ENCODE assay signal across 8 mouse cellular contexts in genomic region chr14:20793758-20794531, GRCm38 (mm10). TPM values are rescaled to one million over a fixed set of nuclear protein-coding genes. Genes with fewer than 3 reads are reported as not detected.
DNase-seq lines count a peak whose midpoint lies in the region; ATAC-seq and TF ChIP-seq lines count a peak whose summit lies in the region.

Camk2g (minus strand) TSS chr14:20794088.

- H3K4me3 ChIP-seq in hindbrain, embryonic 13.5 days = peak within 1 kb of the TSS; percentile 84
- peak within 1 kb of the TSS; percentile 98 for H3K4me3 ChIP-seq in megakaryocyte, embryonic 14.5 days (replicated peaks)

- WGBS in hindbrain, embryonic 13.5 days = under 1% methylated on average over 50 of the region's 76 CpGs

- H3K9ac ChIP-seq in hindbrain, embryonic 13.5 days = peak within 1 kb of the TSS; percentile 88

- no peaks in the 10 kb centered on the region for H3K27me3 ChIP-seq in Patski
- H3K27me3 ChIP-seq in hindbrain, embryonic 13.5 days = no peaks in the 10 kb centered on the region
- no peaks in the 10 kb centered on the region for H3K27me3 ChIP-seq in megakaryocyte, embryonic 14.5 days (replicated peaks)

- ATAC-seq in Patski = peak; percentile 84
- peak; percentile 90 for ATAC-seq in hindbrain, embryonic 13.5 days (ENCODE audit: low FRiP score)

- CTCF ChIA-PET in Patski (lab: Charles Lee) = interaction anchor here (0.9 to 2.2 kb wide), 5 partner anchors 16 to 96 kb away, joined by 3 to 8 read pairs (median 5); no protein-coding TSS in a partner anchor

- H3K27ac ChIP-seq in hindbrain, embryonic 13.5 days = peak within 1 kb of the TSS; percentile 87

- H3K4me1 ChIP-seq in hindbrain, embryonic 13.5 days (replicated peaks) = peaks cover 61% of the 10 kb centered on the region
- peaks cover 78% of the 10 kb centered on the region for H3K4me1 ChIP-seq in megakaryocyte, embryonic 14.5 days

- peaks cover 25% of the 10 kb centered on the region for H3K36me3 ChIP-seq in hindbrain, embryonic 13.5 days
- H3K36me3 ChIP-seq in megakaryocyte, embryonic 14.5 days (replicated peaks; ENCODE audit: low read length) = peaks cover 37% of the 10 kb centered on the region

- H3K9me3 ChIP-seq in hindbrain, embryonic 13.5 days = no peaks in the 10 kb centered on the region
- H3K9me3 ChIP-seq in megakaryocyte, embryonic 14.5 days = no peaks in the 10 kb centered on the region

- H3K4me2 ChIP-seq in hindbrain, embryonic 13.5 days = peak within 1 kb of the TSS; percentile 74

- POLR2A ChIA-PET in Patski (lab: Charles Lee) = interaction anchor here (1.2 to 2.0 kb wide), 3 partner anchors 9 to 86 kb away, joined by 3 to 7 read pairs (median 5); partner anchors contain the start of gene Zswim8

- DNase-seq in Patski (ENCODE audit: low read depth, low spot score) = no peak
- DNase-seq in cerebellum, adult 9-10 months = peak; percentile 79
- peak in 1 of 2 experiments; percentile 66 for DNase-seq in frontal cortex, adult 2 months (ENCODE audit: extremely low spot score in 1 of 2, low spot score in 1 of 2)
- DNase-seq in left cerebral cortex, adult 8-10 months (ENCODE audit: low spot score in 2 of 2) = peak; percentile 52 to 69
- peak; percentile 50 to 68 for DNase-seq in right cerebral cortex, adult 2 months (ENCODE audit: low spot score in 2 of 2)
- peak; percentile 87 for DNase-seq in urinary bladder, postnatal 14 days (ENCODE audit: low spot score)

- TF ChIP-seq CTCF in Patski (IDR thresholded peaks at IDR 0.05) = no peak

- in situ Hi-C loops in Patski (cut with MboI; ENCODE audit: low pct_unique_long_range_greater_than_20kb) = no loop called here

RNA-seq across cellular contexts. Expression of gene Camk2g, which starts in this region (rescaled TPM):
- polyA plus RNA-seq in Patski (2021) = 51.7 TPM
- 201 and 208 TPM in 2 replicates for polyA plus RNA-seq in frontal cortex, adult 2 months (2012; rRNA removed)
- polyA plus RNA-seq in hindbrain, embryonic 13.5 days (2015; fragmentation: Nextera tagmentation; extraction: Ambion mirVana) = 116 and 131 TPM in 2 replicates
- 100 to 1,000 TPM; 341 to 406 (median 386) TPM for total RNA-seq in left cerebral cortex, adult 8-10 months (2022)
- polyA plus RNA-seq in megakaryocyte, embryonic 14.5 days (2012; ENCODE audit: insufficient read depth, low replicate concordance) = 11.9 and 12.1 TPM in 2 replicates
